10 mouse cellular contexts compared by ENCODE assay signal in genomic region chr6:120820941-120821340, GRCm38 (mm10). TPM values are rescaled to one million over a fixed set of nuclear protein-coding genes. Genes with fewer than 3 reads are reported as not detected.
DNase-seq lines count a peak whose midpoint lies in the region; ATAC-seq and TF ChIP-seq lines count a peak whose summit lies in the region.
"Had no signal": no experiment of that assay in that cellular context is flagged by ENCODE, and none has a peak within 500 bp of the region (broad histone marks: within the 10 kb centered on the region; RNA-seq: fewer than 3 reads in every experiment).

No protein-coding gene starts in this region.

- no peak overlapping the region for H3K27ac ChIP-seq in heart, embryonic 12.5 days (ENCODE audit: poor library complexity, severe bottlenecking)
- no peak overlapping the region for H3K27ac ChIP-seq in heart, adult 2 months
- H3K27ac ChIP-seq in CH12.LX (ENCODE audit: insufficient read depth, low read depth): no peak overlapping the region
- peak overlapping the region; percentile 74 for H3K27ac ChIP-seq in liver, embryonic 14.5 days

- no peak for TF ChIP-seq EP300 in heart, adult 2 months (IDR thresholded peaks at IDR 0.05; ENCODE audit: insufficient read depth, low read depth, low read length)
- no peak for TF ChIP-seq EP300 in CH12.LX (IDR thresholded peaks at IDR 0.05; ENCODE audit: low read length)
- TF ChIP-seq EP300 in liver, embryonic 14.5 days (IDR thresholded peaks at IDR 0.05; ENCODE audit: low read depth): peak; percentile 25; the same call in 1 of the 2 replicates

- DNase-seq in heart, adult 2 months: no peak
- no peak for DNase-seq in CH12.LX (ENCODE audit: extremely low read depth)
- no peak for DNase-seq in liver, embryonic 14.5 days (ENCODE audit: low read depth in 3 of 3, low spot score in 3 of 3)
- DNase-seq in thymus, postnatal 25 days: no peak
- no peak for DNase-seq in gastrocnemius, postnatal 4 days (ENCODE audit: low spot score in 2 of 2)
- DNase-seq: adrenal gland, postnatal 10 days; kidney, adult 18-20 months had no signal

- ATAC-seq in heart, embryonic 12.5 days (ENCODE audit: insufficient number of reproducible peaks, low FRiP score): no peak
- 0 out of 2 replicates have a peak, but pooled peaks have one; percentile 40 for ATAC-seq in erythroid progenitor cell, adult 5-6 weeks (replicated peaks; ENCODE audit: low FRiP score, poor library complexity, severe bottlenecking)
- peak; percentile 46 for ATAC-seq in liver, embryonic 14.5 days (ENCODE audit: insufficient read depth)
- no peak for ATAC-seq in CD4-positive, CD25-positive, alpha-beta regulatory T cell, adult 4 months

- in situ Hi-C loops in CH12.LX (cut with MboI; ENCODE audit: low pct_ligation_motif_present, low pct_unique_long_range_greater_than_20kb, low sequenced_read_pairs): no loop called here

- peak overlapping the region; percentile 82; the same call in 1 of the 2 replicates for H3K4me3 ChIP-seq in heart, embryonic 12.5 days
- no peak overlapping the region for H3K4me3 ChIP-seq in heart, adult 2 months
- H3K4me3 ChIP-seq in CH12.LX (replicated peaks in 1 of 3; ENCODE audit: low read depth in 2 of 3, low read length in 2 of 3, poor library complexity in 1 of 3): peak overlapping the region; percentile 48 to 99 (median 76)
- H3K4me3 ChIP-seq in liver, embryonic 14.5 days (ENCODE audit: insufficient read depth in 1 of 2, low read depth in 2 of 2, low read length in 2 of 2): peak overlapping the region; percentile 86 to 95

- intact Hi-C loops in heart, adult 2 months (cut with DNase I): loop anchor here (5.0 kb wide), 1 partner anchor 289 kb away; the partner anchor contains the start of gene Hdhd5

- H3K4me2 ChIP-seq in heart, embryonic 12.5 days: peak overlapping the region; percentile 72
- peak overlapping the region; percentile 98 for H3K4me2 ChIP-seq in CH12.LX (ENCODE audit: insufficient read depth, low read depth, poor library complexity, severe bottlenecking)
- peak overlapping the region; percentile 90 for H3K4me2 ChIP-seq in liver, embryonic 14.5 days (ENCODE audit: low read depth)

- H3K9me3 ChIP-seq in heart, embryonic 12.5 days (replicated peaks): 0 out of 2 replicates have a peak, but pooled peaks cover 5% of the 10 kb centered on the region
- H3K9me3 ChIP-seq in CH12.LX (replicated peaks; ENCODE audit: low read length): peaks cover 17% of the 10 kb centered on the region
- no peaks in the 10 kb centered on the region for H3K9me3 ChIP-seq in liver, embryonic 14.5 days (ENCODE audit: control insufficient read depth, low read length)

- no peak overlapping the region for H3K9ac ChIP-seq in heart, embryonic 12.5 days
- no peak overlapping the region for H3K9ac ChIP-seq in heart, adult 2 months (ENCODE audit: low read depth, low read length)
- H3K9ac ChIP-seq in CH12.LX (ENCODE audit: insufficient read depth, low read depth): peak overlapping the region; percentile 88; the same call in 1 of the 2 replicates
- H3K9ac ChIP-seq in liver, embryonic 14.5 days (replicated peaks): peak overlapping the region; percentile 94

- peaks cover 25% of the 10 kb centered on the region for H3K36me3 ChIP-seq in heart, embryonic 12.5 days
- no peaks in the 10 kb centered on the region; the same call in 1 of the 2 replicates for H3K36me3 ChIP-seq in heart, adult 2 months (ENCODE audit: control insufficient read depth, insufficient read depth, low read length)
- peaks cover 18 to 28% of the 10 kb centered on the region in 2 experiments for H3K36me3 ChIP-seq in CH12.LX (replicated peaks in 1 of 2; ENCODE audit: control insufficient read depth in 1 of 2, insufficient read depth in 1 of 2, low read length in 1 of 2)
- peaks cover 32% of the 10 kb centered on the region for H3K36me3 ChIP-seq in liver, embryonic 14.5 days (replicated peaks; ENCODE audit: control insufficient read depth, insufficient read depth, low read depth)

- 55% methylated on average over 1 of the region's 1 CpGs for WGBS in heart, embryonic 12.5 days
- 70% methylated on average over 1 of the region's 1 CpGs for WGBS in heart, adult 2 months
- 58% methylated on average over 1 of the region's 1 CpGs for WGBS in liver, embryonic 14.5 days (ENCODE audit: insufficient replicate concordance)

- peaks cover 17% of the 10 kb centered on the region for H3K4me1 ChIP-seq in heart, embryonic 12.5 days (replicated peaks)
- peaks cover 3% of the 10 kb centered on the region for H3K4me1 ChIP-seq in heart, adult 2 months (ENCODE audit: control insufficient read depth, insufficient read depth, low read length)
- peaks cover 6 to 23% of the 10 kb centered on the region in 2 experiments; a peak in 3 of 4 replicates for H3K4me1 ChIP-seq in CH12.LX (ENCODE audit: control insufficient read depth in 1 of 2, insufficient read depth in 2 of 2)
- H3K4me1 ChIP-seq in liver, embryonic 14.5 days (replicated peaks; ENCODE audit: control insufficient read depth in 2 of 2, insufficient read depth in 2 of 2, low read length in 1 of 2): peaks cover 13 to 27% of the 10 kb centered on the region in 2 experiments

- TF ChIP-seq POLR2A in heart, adult 2 months (IDR thresholded peaks at IDR 0.05; ENCODE audit: insufficient read depth, low read depth, low read length): no peak
- no peak for TF ChIP-seq POLR2A in CH12.LX (IDR thresholded peaks at IDR 0.05; ENCODE audit: low read depth, low read length)

- H3K79me2 ChIP-seq in heart, adult 2 months (replicated peaks; ENCODE audit: control insufficient read depth, insufficient read depth, low read length): peaks cover 1% of the 10 kb centered on the region
- H3K79me2 ChIP-seq in CH12.LX (replicated peaks; ENCODE audit: control insufficient read depth, extremely low read depth, insufficient read depth, poor library complexity, severe bottlenecking): peaks cover 38% of the 10 kb centered on the region

- no peaks in the 10 kb centered on the region for H3K27me3 ChIP-seq in heart, embryonic 12.5 days (replicated peaks)
- no peaks in the 10 kb centered on the region for H3K27me3 ChIP-seq in heart, adult 2 months (ENCODE audit: control insufficient read depth, insufficient read depth, low read length)
- H3K27me3 ChIP-seq in CH12.LX (replicated peaks): no peaks in the 10 kb centered on the region
- H3K27me3 ChIP-seq in liver, embryonic 14.5 days (ENCODE audit: control insufficient read depth, insufficient read depth, low read length): no peaks in the 10 kb centered on the region

- TF ChIP-seq CTCF in heart, adult 2 months (IDR thresholded peaks at IDR 0.05): no peak
- TF ChIP-seq CTCF in CH12.LX (conservative IDR thresholded peaks at IDR 0.05 in 1 of 2, IDR thresholded peaks at IDR 0.05 in 1 of 2; ENCODE audit: low read depth in 2 of 2, low read length in 2 of 2): no peak
- no peak for TF ChIP-seq CTCF in liver, embryonic 14.5 days (IDR thresholded peaks at IDR 0.05; ENCODE audit: low read depth)

- dilution Hi-C loops in CH12.LX (cut with MboI; ENCODE audit: extremely low pct_ligation_motif_present, extremely low pct_unique_long_range_greater_than_20kb, low sequenced_read_pairs): no loop called here

- no peak for TF ChIP-seq RAD21 in CH12.LX (IDR thresholded peaks at IDR 0.05; ENCODE audit: low read depth, low read length)

TF ChIP-seq in CH12.LX, 34 proteins besides CTCF, POLR2A, EP300 and RAD21 (continues in another document):
- TF ChIP-seq ZNF384 (IDR thresholded peaks at IDR 0.05; ENCODE audit: low read depth, low read length): no peak

RNA-seq across cellular contexts. Expression of gene Atp6v1e1, which starts 1.7 kb away (rescaled TPM):
- polyA plus RNA-seq in heart, embryonic 12.5 days (2016; fragmentation: Nextera tagmentation; extraction: Ambion mirVana): 144 and 145 TPM in 2 replicates
- total RNA-seq in heart, adult 2 months (2021): 100 to 1,000 TPM; 142 to 165 TPM
- polyA plus RNA-seq in heart, adult 2 months (2012; rRNA removed): 145 and 161 TPM in 2 replicates
- total RNA-seq in CH12.LX (2012; rRNA removed) (76.9 and 83.1 TPM in 2 replicates), CH12.LX (2014; rRNA removed) (95.2 and 116 TPM in 2 replicates)
- polyA plus RNA-seq in CH12.LX (2012; ENCODE audit: insufficient read length, low read depth): 82.2 and 91.6 TPM in 2 replicates
- 87.2 and 135 TPM in 2 replicates for total RNA-seq in erythroid progenitor cell, adult 5-6 weeks (2015; ENCODE audit: low replicate concordance)
- total RNA-seq in erythroid progenitor cell, adult 5-6 weeks (2017; ENCODE audit: low replicate concordance): 109 and 163 TPM in 2 replicates
- polyA plus RNA-seq in liver, embryonic 14.5 days (2012; rRNA removed): 43.2 and 73.8 TPM in 2 replicates
- 141 and 145 TPM in 2 replicates for polyA plus RNA-seq in liver, embryonic 14.5 days (2014; fragmentation: Nextera tagmentation; extraction: Ambion mirVana)
- polyA plus RNA-seq in CD4-positive, CD25-positive, alpha-beta regulatory T cell, adult 4 months (2017; shearing (Covaris generic)): 10 to 100 TPM; 89.9 to 92.8 TPM
- total RNA-seq in gastrocnemius, postnatal 4 days (2021): 100 to 1,000 TPM; 122 to 133 TPM

RNA-seq across cellular contexts. Expression of gene Bcl2l13, which starts 15.1 kb away (rescaled TPM):
- polyA plus RNA-seq in heart, embryonic 12.5 days (2016; fragmentation: Nextera tagmentation; extraction: Ambion mirVana): 32.3 and 34.1 TPM in 2 replicates
- total RNA-seq in heart, adult 2 months (2021): 10 to 100 TPM; 72.5 to 84.8 TPM
- polyA plus RNA-seq in heart, adult 2 months (2012; rRNA removed): 36.2 and 49.7 TPM in 2 replicates
- 25.5 and 25.7 TPM in 2 replicates for total RNA-seq in CH12.LX (2012; rRNA removed)
- total RNA-seq in CH12.LX (2014; rRNA removed): 35.9 and 46.6 TPM in 2 replicates
- polyA plus RNA-seq in CH12.LX (2012; ENCODE audit: insufficient read length, low read depth): 24.6 and 29.5 TPM in 2 replicates
- total RNA-seq in erythroid progenitor cell, adult 5-6 weeks (2015; ENCODE audit: low replicate concordance): 41.8 and 60.8 TPM in 2 replicates
- 36.0 and 47.5 TPM in 2 replicates for total RNA-seq in erythroid progenitor cell, adult 5-6 weeks (2017; ENCODE audit: low replicate concordance)
- polyA plus RNA-seq in liver, embryonic 14.5 days (2012; rRNA removed): 18.1 and 20.0 TPM in 2 replicates
- 28.6 and 34.6 TPM in 2 replicates for polyA plus RNA-seq in liver, embryonic 14.5 days (2014; fragmentation: Nextera tagmentation; extraction: Ambion mirVana)
- 10 to 100 TPM; 10.4 to 11.7 TPM for polyA plus RNA-seq in CD4-positive, CD25-positive, alpha-beta regulatory T cell, adult 4 months (2017; shearing (Covaris generic))
- total RNA-seq in gastrocnemius, postnatal 4 days (2021): 10 to 100 TPM; 39.1 to 43.3 TPM

RNA-seq across cellular contexts. Expression of gene Slc25a18, which starts 47.6 kb away (rescaled TPM):
- 0.28 TPM in 1 of 2 replicates, not detected in the other for polyA plus RNA-seq in heart, embryonic 12.5 days (2016; fragmentation: Nextera tagmentation; extraction: Ambion mirVana)
- total RNA-seq in heart, adult 2 months (2021): under 1 TPM; 0.11 to 0.13 TPM
- polyA plus RNA-seq in heart, adult 2 months (2012; rRNA removed): 0.18 and 0.37 TPM in 2 replicates
- 0.08 and 0.17 TPM in 2 replicates for total RNA-seq in CH12.LX (2012; rRNA removed)
- total RNA-seq in CH12.LX (2014; rRNA removed): 0.12 and 0.19 TPM in 2 replicates
- polyA plus RNA-seq in CH12.LX (2012; ENCODE audit: insufficient read length, low read depth): 0.46 and 0.51 TPM in 2 replicates
- not detected in 2 replicates for total RNA-seq in erythroid progenitor cell, adult 5-6 weeks (2015; ENCODE audit: low replicate concordance)
- total RNA-seq in erythroid progenitor cell, adult 5-6 weeks (2017; ENCODE audit: low replicate concordance): not detected in 2 replicates
- polyA plus RNA-seq in liver, embryonic 14.5 days (2012; rRNA removed): 0.08 and 0.09 TPM in 2 replicates
- polyA plus RNA-seq in liver, embryonic 14.5 days (2014; fragmentation: Nextera tagmentation; extraction: Ambion mirVana): 0.08 and 0.11 TPM in 2 replicates
- under 1 TPM in 1 of 2 experiments, not detected in 1; 0.34 TPM for polyA plus RNA-seq in CD4-positive, CD25-positive, alpha-beta regulatory T cell, adult 4 months (2017; shearing (Covaris generic))
- total RNA-seq in gastrocnemius, postnatal 4 days (2021): under 1 TPM; 0.44 to 0.64 TPM

Comparison
In these comparisons a context has a peak if more than half of its experiments do, and no peak if none do; other contexts are left out.
1. ATAC-seq: peak in erythroid progenitor cell, adult 5-6 weeks (single experiment) and liver, embryonic 14.5 days (single experiment); none in heart, embryonic 12.5 days (single experiment) and CD4-positive, CD25-positive, alpha-beta regulatory T cell, adult 4 months (single experiment).
2. H3K9ac ChIP-seq: peak in CH12.LX (single experiment) and liver, embryonic 14.5 days (single experiment); none in heart, embryonic 12.5 days (single experiment) and heart, adult 2 months (single experiment).
3. Peak in every context shown above with its lines, with median percentiles within 50 percentile points of each other: H3K4me2 ChIP-seq.